Mouse (Mus musculus): ENCODE data around the gene Qprt. TPM values are rescaled to one million over a fixed set of nuclear protein-coding genes. Genes with fewer than 3 reads are reported as not detected.

The Qprt gene
- polyA plus RNA-seq (2012; rRNA removed) = 117 and 124 TPM in 2 replicates

DNA sequence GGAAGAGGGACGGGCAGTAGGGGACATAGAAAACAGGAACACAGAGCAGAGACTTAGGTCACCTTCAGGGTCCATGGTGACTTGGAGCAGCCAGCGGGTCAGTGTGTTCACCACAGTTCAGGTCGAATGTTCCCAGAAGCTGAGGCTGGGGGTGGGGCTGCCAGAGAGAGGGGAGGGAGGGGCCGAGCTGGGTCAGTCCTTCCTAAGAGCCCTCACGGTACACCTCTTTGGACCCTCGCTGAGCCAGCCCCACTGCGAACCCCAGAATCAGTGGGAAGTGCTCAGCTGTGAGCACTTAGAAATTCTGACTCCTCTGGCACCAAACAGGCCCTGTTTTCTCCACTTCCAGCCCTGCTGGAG, at the start of gene Qprt:
Qprt (minus strand) TSS at position 316 of the 360 bp plus-strand sequence.

DNA sequence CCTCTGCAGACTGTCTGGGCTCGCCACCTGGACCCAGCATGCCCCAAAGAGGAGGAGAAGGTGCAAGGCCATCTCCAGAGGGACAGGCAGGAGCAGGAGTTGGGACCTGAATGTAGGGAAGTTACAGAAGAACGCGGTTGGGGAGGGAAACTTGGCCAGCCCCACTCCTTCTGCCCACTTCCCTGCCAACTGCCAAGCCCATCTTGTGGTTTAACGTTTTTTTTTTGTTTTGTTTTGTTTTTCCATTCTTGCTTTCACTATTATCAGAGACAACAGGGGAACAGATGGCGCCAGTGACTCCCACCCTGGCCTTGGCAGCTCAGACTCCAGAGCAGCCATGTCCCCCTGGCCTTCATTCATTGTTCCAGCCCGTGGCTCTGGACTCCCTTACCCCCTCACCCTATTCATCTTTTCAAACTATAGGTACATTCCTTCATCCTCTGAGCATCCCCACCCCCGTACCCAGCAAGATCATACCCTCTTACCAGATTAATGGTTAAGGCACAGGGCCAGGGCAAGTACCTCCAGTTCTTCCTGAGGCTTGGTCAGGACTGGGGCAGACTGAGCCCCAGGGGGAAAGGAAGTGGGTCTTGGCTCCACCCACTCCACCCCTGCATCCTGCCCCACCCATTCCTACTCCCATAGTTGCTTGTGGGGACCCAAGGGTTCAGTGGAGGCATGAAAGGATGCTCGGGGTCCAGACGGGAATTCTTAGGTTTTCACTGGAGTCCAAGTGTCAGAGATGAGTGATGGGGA, 15.4 kb upstream of the Qprt start, which contains the start of gene Spn:
Spn (minus strand) TSS at position 562 of the 756 bp plus-strand sequence.

DNA sequence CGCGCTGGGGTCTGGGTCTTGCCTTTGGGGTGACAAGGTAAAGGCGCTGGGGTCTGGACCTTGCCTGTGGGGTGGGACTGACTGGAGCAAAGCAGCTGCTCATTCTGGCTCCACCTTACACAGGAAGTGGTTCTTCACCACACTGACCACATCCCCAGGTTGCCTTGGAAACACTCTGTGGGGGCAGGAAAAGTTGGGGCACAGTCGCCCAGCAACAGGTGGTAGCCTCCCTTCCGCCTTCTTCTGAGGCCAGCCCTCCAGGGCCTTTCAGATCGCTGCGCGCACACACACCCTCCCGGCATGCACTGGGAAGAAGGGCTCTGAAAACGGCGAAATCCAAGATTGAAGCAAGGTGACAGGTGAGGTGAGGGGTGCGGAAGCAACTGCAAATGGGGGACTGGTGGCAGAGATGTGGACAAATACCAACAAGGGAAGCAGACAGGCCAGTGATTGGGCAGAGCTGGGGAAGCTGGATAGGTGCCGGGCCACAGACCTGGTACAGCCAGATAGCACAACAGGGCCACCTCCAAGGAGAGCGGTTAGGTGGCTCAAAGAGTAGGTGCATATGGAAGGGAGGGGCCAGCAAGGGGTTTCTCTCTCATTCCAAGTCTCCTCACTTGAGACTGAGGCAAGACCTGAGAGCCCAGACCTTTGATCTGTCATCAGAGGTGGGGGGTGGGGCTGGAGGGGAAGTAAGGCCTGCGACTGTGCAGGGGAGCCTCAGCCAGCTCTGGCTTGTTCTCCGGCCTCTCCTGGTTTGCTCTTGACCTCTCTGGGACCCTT, 30.7 kb downstream of the Qprt start, which contains the start of gene AI467606:
AI467606 (plus strand) TSS at position 246 of the 783 bp plus-strand sequence.

DNA sequence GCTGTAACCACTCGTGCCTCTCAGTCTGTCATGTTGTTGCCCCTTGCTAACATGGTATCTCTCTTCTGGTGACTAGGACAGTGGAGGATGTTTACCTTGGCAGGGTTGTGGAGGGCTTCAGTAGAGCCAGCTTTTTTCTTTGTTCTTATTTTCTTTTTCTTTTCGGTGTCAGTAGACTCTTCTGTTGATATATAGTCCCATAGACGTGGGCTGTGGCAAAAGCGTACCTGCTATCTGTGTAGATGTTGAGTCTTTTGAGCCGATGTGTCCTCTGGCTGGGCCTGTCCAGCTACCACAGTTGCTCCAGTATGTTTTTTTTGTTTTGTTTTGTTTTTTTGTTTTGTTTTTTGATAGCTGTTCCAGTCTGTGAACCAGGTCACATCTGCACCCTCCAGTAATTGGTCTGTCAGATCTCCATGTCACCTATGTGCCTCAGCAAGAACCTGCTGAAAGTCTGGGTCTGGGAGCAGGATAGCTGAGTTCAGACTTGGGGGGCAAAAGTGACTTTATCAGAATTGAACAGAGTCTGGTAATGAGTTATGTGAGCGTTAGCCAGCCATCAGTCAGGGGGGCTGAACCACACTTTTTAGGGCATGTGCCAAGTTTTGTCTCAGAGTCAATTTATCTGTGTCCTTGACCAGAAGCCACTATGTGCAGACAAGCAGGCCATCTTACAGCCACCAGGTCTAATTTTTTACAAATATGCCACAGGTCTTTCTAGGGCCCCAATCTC, 34.6 kb downstream of the Qprt start, which contains the start of gene Zg16:
Zg16 (minus strand) TSS at position 51 of the 733 bp plus-strand sequence.

Other genes with a start within 250 kb of the Qprt start
- gene Taok2, start 237.5 kb downstream of the Qprt start, polyA plus RNA-seq (2012; rRNA removed) = 18.4 and 21.2 TPM in 2 replicates
- 28.3 and 30.3 TPM in 2 replicates for gene Tmem219, start 199.3 kb downstream of the Qprt start, polyA plus RNA-seq (2012; rRNA removed)
- 3.4 and 4.0 TPM in 2 replicates for gene Kctd13, start 193.3 kb downstream of the Qprt start, polyA plus RNA-seq (2012; rRNA removed)
- 0.02 TPM in 1 of 2 replicates, not detected in the other for gene Asphd1, start 172.6 kb downstream of the Qprt start, polyA plus RNA-seq (2012; rRNA removed)
- gene Sez6l2, start 171.7 kb downstream of the Qprt start, polyA plus RNA-seq (2012; rRNA removed) = 0.23 and 0.40 TPM in 2 replicates
- 38.9 and 41.3 TPM in 2 replicates for gene Cdipt, start 146.3 kb downstream of the Qprt start, polyA plus RNA-seq (2012; rRNA removed)
- gene Cdiptos, start 146.1 kb downstream of the Qprt start, polyA plus RNA-seq (2012; rRNA removed) = 0.34 and 0.47 TPM in 2 replicates
- gene Mvp, start 107.6 kb downstream of the Qprt start, polyA plus RNA-seq (2012; rRNA removed) = 7.8 and 7.9 TPM in 2 replicates
- 0.34 and 0.50 TPM in 2 replicates for gene Pagr1b, start 105.7 kb downstream of the Qprt start, polyA plus RNA-seq (2012; rRNA removed)
- gene Pagr1a, start 104.9 kb downstream of the Qprt start, polyA plus RNA-seq (2012; rRNA removed) = 4.9 and 5.2 TPM in 2 replicates
- gene Gm42742, start 101.1 kb downstream of the Qprt start, polyA plus RNA-seq (2012; rRNA removed) = 13.2 and 14.1 TPM in 2 replicates
- gene Prrt2, start 101.0 kb downstream of the Qprt start, polyA plus RNA-seq (2012; rRNA removed) = 0.04 and 0.45 TPM in 2 replicates
- 55.9 and 64.1 TPM in 2 replicates for gene Maz, start 95.2 kb downstream of the Qprt start, polyA plus RNA-seq (2012; rRNA removed)
- gene Kif22, start 79.8 kb downstream of the Qprt start, polyA plus RNA-seq (2012; rRNA removed) = 28.1 and 30.9 TPM in 2 replicates
- 0.16 and 0.40 TPM in 2 replicates for gene Zg16, start 34.9 kb downstream of the Qprt start, polyA plus RNA-seq (2012; rRNA removed)
- gene AI467606, start 30.9 kb downstream of the Qprt start, polyA plus RNA-seq (2012; rRNA removed) = 7.9 and 8.3 TPM in 2 replicates
- 6.8 and 8.5 TPM in 2 replicates for gene Spn, start 15.6 kb upstream of the Qprt start, polyA plus RNA-seq (2012; rRNA removed)
- 20.8 and 22.2 TPM in 2 replicates for gene Cd2bp2, start 73.8 kb upstream of the Qprt start, polyA plus RNA-seq (2012; rRNA removed)
- gene Tbc1d10b, start 86.2 kb upstream of the Qprt start, polyA plus RNA-seq (2012; rRNA removed) = 11.9 and 12.6 TPM in 2 replicates
- 8.3 and 12.1 TPM in 2 replicates for gene Mylpf, start 86.7 kb upstream of the Qprt start, polyA plus RNA-seq (2012; rRNA removed)
- 2.8 and 2.9 TPM in 2 replicates for gene Zfp553, start 110.8 kb upstream of the Qprt start, polyA plus RNA-seq (2012; rRNA removed)
- 21.1 and 21.7 TPM in 2 replicates for gene Sept1, start 110.9 kb upstream of the Qprt start, polyA plus RNA-seq (2012; rRNA removed)
- gene Zfp771, start 122.0 kb upstream of the Qprt start, polyA plus RNA-seq (2012; rRNA removed) = 20.6 and 24.9 TPM in 2 replicates
- gene Dctpp1, start 138.5 kb upstream of the Qprt start, polyA plus RNA-seq (2012; rRNA removed) = 52.9 and 73.0 TPM in 2 replicates
- gene Sephs2, start 151.8 kb upstream of the Qprt start, polyA plus RNA-seq (2012; rRNA removed) = 153 and 165 TPM in 2 replicates
- 9.1 and 10.0 TPM in 2 replicates for gene Itgal, start 174.0 kb upstream of the Qprt start, polyA plus RNA-seq (2012; rRNA removed)
- 8.5 and 9.3 TPM in 2 replicates for gene Zfp768, start 223.4 kb upstream of the Qprt start, polyA plus RNA-seq (2012; rRNA removed)

Data from liver, embryonic 18 days (tissue).